Mouse (Mus musculus): ENCODE results near the gene Mast4.

- TF ChIP-seq CTCF (IDR thresholded peaks at IDR 0.05; ENCODE audit: low read depth, low read length) (no peak), POLR2A (IDR thresholded peaks at IDR 0.05; ENCODE audit: borderline replicate concordance, low read depth, low read length) (no peak)
Measured at GRCm38 (mm10) chr13:102865494-102865893, 468.8 kb downstream of the Mast4 start.
